Mouse (Mus musculus) E14TG2a.4 (cell line): ENCODE measurements at regions not wholly inside any gene's neighbourhood (a gene's known extent, or its start where the extent isn't known, plus 50 kb on each side); places are given as distances from the start of the nearest gene placed in this dataset.

ENCODE experiments used
- H3K27me3 ChIP-seq: 2 replicates; pipeline ENCODE4 v1.6.1; 2014; ENCODE audit warnings: low read length, control low read depth; ENCODE audit not compliant: insufficient read depth
- H3K36me3 ChIP-seq: 2 replicates; pipeline ENCODE4 v1.6.1; 2014; ENCODE audit warnings: low read length, control low read depth; ENCODE audit not compliant: insufficient read depth
- H3K4me1 ChIP-seq: replicated peaks from 2 replicates; pipeline ENCODE4 v1.6.1; 2014; ENCODE audit warnings: low read depth, low read length, control low read depth
- H3K4me3 ChIP-seq: replicated peaks from 2 replicates; pipeline ENCODE4 v1.5.1; 2014; ENCODE audit warnings: mild to moderate bottlenecking, low read length
- H3K9me3 ChIP-seq: 2 replicates; pipeline ENCODE4 v1.6.1; 2014; ENCODE audit warnings: low read length, control low read depth
- CTCF ChIP-seq: conservative IDR thresholded peaks from 2 replicates; pipeline ENCODE4 v1.5.1; 2014; ENCODE audit warnings: low read length
- NANOG ChIP-seq: IDR thresholded peaks from 2 replicates; pipeline ENCODE4 v1.6.1; 2014; ENCODE audit warnings: borderline replicate concordance, low read length, mixed read lengths
- POU5F1 ChIP-seq: IDR thresholded peaks from 2 replicates; pipeline ENCODE4 v1.6.1; 2014; ENCODE audit warnings: low read length, borderline replicate concordance

GRCm38 (mm10) chr6:65224723-65225122 lies 80.0 kb upstream of the Hpgds start:
- Histone ChIP-seq H3K9me3 (peaks cover 12% of the 10 kb centered on the region; the same call in 1 of the 2 replicates), H3K27me3 (no peaks in the 10 kb centered on the region), H3K4me3 (no peak overlapping the region)

GRCm38 (mm10) chr6:65262572-65262971 lies 117.9 kb upstream of the Hpgds start:
- no peak for TF ChIP-seq CTCF
- no peak for TF ChIP-seq POU5F1
- TF ChIP-seq NANOG: no peak
- Histone ChIP-seq H3K36me3 (no peaks in the 10 kb centered on the region), H3K27me3 (no peaks in the 10 kb centered on the region), H3K9me3 (no peaks in the 10 kb centered on the region), H3K4me1 (peaks cover 4% of the 10 kb centered on the region; the same call in 1 of the 2 replicates), H3K4me3 (no peak overlapping the region)

More at GRCm38 (mm10) chr6:65224723-65225122, 80.0 kb upstream of the Hpgds start:
- H3K36me3 ChIP-seq: no peaks in the 10 kb centered on the region
- H3K4me1 ChIP-seq: no peaks in the 10 kb centered on the region
- TF ChIP-seq NANOG (no peak), POU5F1 (no peak), CTCF (no peak)

GRCm38 (mm10) chr6:65270723-65271122 lies 110.2 kb upstream of the C130060K24Rik start:
- H3K4me1 ChIP-seq: peaks cover 28% of the 10 kb centered on the region
- TF ChIP-seq NANOG: peak; percentile 99
- no peak for TF ChIP-seq POU5F1
- no peak for TF ChIP-seq CTCF
- no peaks in the 10 kb centered on the region for H3K9me3 ChIP-seq
- no peaks in the 10 kb centered on the region for H3K36me3 ChIP-seq
- no peaks in the 10 kb centered on the region for H3K27me3 ChIP-seq
- H3K4me3 ChIP-seq: 0 out of 2 replicates have a peak overlapping the region, but pooled peaks have one; percentile 3

- no peaks in the 10 kb centered on the region for H3K27me3 ChIP-seq
Observed at GRCm38 (mm10) chr6:65310176-65310575, 70.7 kb upstream of the C130060K24Rik start.

GRCm38 (mm10) chr6:65310840-65311620 lies 69.9 kb upstream of the C130060K24Rik start:
- Histone ChIP-seq H3K27me3 (no peaks in the 10 kb centered on the region), H3K9me3 (no peaks in the 10 kb centered on the region), H3K4me1 (no peaks in the 10 kb centered on the region), H3K36me3 (no peaks in the 10 kb centered on the region), H3K4me3 (no peak overlapping the region)
- TF ChIP-seq NANOG (no peak), CTCF (no peak), POU5F1 (no peak)

More at GRCm38 (mm10) chr6:65310176-65310575, 70.7 kb upstream of the C130060K24Rik start:
- Histone ChIP-seq H3K9me3 (no peaks in the 10 kb centered on the region), H3K4me1 (no peaks in the 10 kb centered on the region), H3K4me3 (no peak overlapping the region), H3K36me3 (no peaks in the 10 kb centered on the region)
- no peak for TF ChIP-seq NANOG
- TF ChIP-seq CTCF: no peak
- no peak for TF ChIP-seq POU5F1

GRCm38 (mm10) chr6:65311778-65312177 lies 69.1 kb upstream of the C130060K24Rik start:
- no peaks in the 10 kb centered on the region for H3K4me1 ChIP-seq
- no peak overlapping the region for H3K4me3 ChIP-seq
- TF ChIP-seq POU5F1 (no peak), NANOG (no peak), CTCF (no peak)

More at GRCm38 (mm10) chr6:65311778-65312177, 69.1 kb upstream of the C130060K24Rik start:
- Histone ChIP-seq H3K27me3 (no peaks in the 10 kb centered on the region), H3K36me3 (no peaks in the 10 kb centered on the region), H3K9me3 (no peaks in the 10 kb centered on the region)
